Comparison of ENCODE assay signal across 19 mouse cellular contexts in genomic region chr11:29913180-29913579, GRCm38 (mm10).
DNase-seq lines count a peak whose midpoint lies in the region; ATAC-seq lines count a peak whose summit lies in the region.
"Had no signal": no experiment of that assay in that cellular context is flagged by ENCODE, and none has a peak within 500 bp of the region (broad histone marks: within the 10 kb centered on the region; RNA-seq: fewer than 3 reads in every experiment).

No protein-coding gene starts in this region.

- H3K4me1 ChIP-seq in lung, embryonic 16.5 days (replicated peaks; ENCODE audit: control insufficient read depth, insufficient read depth, low read length) = no peaks in the 10 kb centered on the region
- no peaks in the 10 kb centered on the region for H3K4me1 ChIP-seq in neural tube, embryonic 15.5 days
- H3K4me1 ChIP-seq: embryonic facial prominence, embryonic 13.5 days; forebrain, embryonic 12.5 days had no signal

- peak; percentile 60 for ATAC-seq in lung, embryonic 16.5 days (ENCODE audit: low read depth)
- ATAC-seq in megakaryocyte-erythroid progenitor cell, adult 5-6 weeks (replicated peaks; ENCODE audit: low FRiP score, low TSS enrichment, poor library complexity, severe bottlenecking) = no peak
- ATAC-seq in neural tube, embryonic 15.5 days (ENCODE audit: low FRiP score) = no peak
- ATAC-seq: forebrain, postnatal 0 days; hindbrain, postnatal 0 days had no signal

- no peak overlapping the region for H3K27ac ChIP-seq in lung, embryonic 16.5 days (ENCODE audit: low read length)
- no peak overlapping the region for H3K27ac ChIP-seq in neural tube, embryonic 15.5 days (replicated peaks)
- H3K27ac ChIP-seq: embryonic facial prominence, embryonic 13.5 days; forebrain, embryonic 12.5 days; gastrocnemius, adult 2 months; heart, embryonic 13.5 days; hindbrain, postnatal 0 days had no signal

- H3K9ac ChIP-seq in lung, embryonic 16.5 days (ENCODE audit: low read length) = no peak overlapping the region
- H3K9ac ChIP-seq in neural tube, embryonic 15.5 days (replicated peaks) = no peak overlapping the region
- H3K9ac ChIP-seq: embryonic facial prominence, embryonic 13.5 days; forebrain, embryonic 12.5 days; forebrain, postnatal 0 days; heart, embryonic 13.5 days had no signal

- H3K36me3 ChIP-seq in lung, embryonic 16.5 days (ENCODE audit: control insufficient read depth, insufficient read depth, low read length) = no peaks in the 10 kb centered on the region
- no peaks in the 10 kb centered on the region for H3K36me3 ChIP-seq in neural tube, embryonic 15.5 days
- H3K36me3 ChIP-seq: embryonic facial prominence, embryonic 13.5 days; forebrain, embryonic 12.5 days; heart, embryonic 13.5 days had no signal

- H3K4me2 ChIP-seq in lung, embryonic 16.5 days (ENCODE audit: low read depth, low read length) = no peak overlapping the region
- H3K4me2 ChIP-seq in neural tube, embryonic 15.5 days = no peak overlapping the region
- H3K4me2 ChIP-seq: embryonic facial prominence, embryonic 13.5 days; forebrain, embryonic 12.5 days; heart, embryonic 13.5 days had no signal

- H3K27me3 ChIP-seq in lung, embryonic 16.5 days (ENCODE audit: control insufficient read depth, insufficient read depth, low read depth, low read length) = no peaks in the 10 kb centered on the region
- no peaks in the 10 kb centered on the region for H3K27me3 ChIP-seq in neural tube, embryonic 15.5 days (replicated peaks)
- H3K27me3 ChIP-seq: embryonic facial prominence, embryonic 13.5 days; forebrain, embryonic 12.5 days; heart, embryonic 13.5 days had no signal

- DNase-seq in lung, postnatal 10 days = no peak
- peak; percentile 49 to 50 for DNase-seq in cerebellum, adult 18-20 months
- DNase-seq in cerebellum, adult 9-11 months = peak; percentile 40
- peak; percentile 37 to 58 for DNase-seq in cerebellum, postnatal 36 days
- no peak for DNase-seq in adipocyte (ENCODE audit: low spot score)
- DNase-seq: adrenal gland, postnatal 10 days; forebrain, postnatal 0 days; gastrocnemius, adult 2 months; gastrocnemius, postnatal 25 days; heart, postnatal 36 days; kidney, adult 11 months; kidney, adult 9 months had no signal

- 79% methylated on average over 4 of the region's 4 CpGs for WGBS in lung, embryonic 16.5 days
- WGBS in neural tube, embryonic 15.5 days = 91% methylated on average over 4 of the region's 4 CpGs

- no peaks in the 10 kb centered on the region for H3K9me3 ChIP-seq in lung, embryonic 16.5 days (ENCODE audit: control insufficient read depth, low read length)
- no peaks in the 10 kb centered on the region for H3K9me3 ChIP-seq in neural tube, embryonic 15.5 days (replicated peaks)
- H3K9me3 ChIP-seq: embryonic facial prominence, embryonic 13.5 days; forebrain, embryonic 12.5 days; heart, embryonic 13.5 days had no signal

- H3K4me3 ChIP-seq in lung, embryonic 16.5 days (ENCODE audit: low read length) = no peak overlapping the region
- H3K4me3 ChIP-seq in neural tube, embryonic 15.5 days (replicated peaks) = no peak overlapping the region
- H3K4me3 ChIP-seq: embryonic facial prominence, embryonic 13.5 days; forebrain, embryonic 12.5 days; gastrocnemius, adult 2 months; heart, embryonic 13.5 days had no signal

Comparison
In these comparisons a context has a peak if more than half of its experiments do, and no peak if none do; other contexts are left out.
1. DNase-seq: peak in cerebellum, adult 18-20 months (2 of 2), cerebellum, adult 9-11 months (single experiment) and cerebellum, postnatal 36 days (2 of 2); none in lung, postnatal 10 days (single experiment) and adipocyte (single experiment).